Mouse (Mus musculus) E14TG2a.4 (cell line): ENCODE measurements around the gene Pparg.
A peak's percentile ranks its signal among the peaks of the same experiment; 100 is the strongest.

ENCODE experiments used
- H3K27me3 ChIP-seq: 2 replicates; pipeline ENCODE4 v1.6.1; 2014; ENCODE audit warnings: low read length, control low read depth; ENCODE audit not compliant: insufficient read depth
- H3K36me3 ChIP-seq: 2 replicates; pipeline ENCODE4 v1.6.1; 2014; ENCODE audit warnings: low read length, control low read depth; ENCODE audit not compliant: insufficient read depth
- H3K4me1 ChIP-seq: replicated peaks from 2 replicates; pipeline ENCODE4 v1.6.1; 2014; ENCODE audit warnings: low read depth, low read length, control low read depth
- H3K4me3 ChIP-seq: replicated peaks from 2 replicates; pipeline ENCODE4 v1.5.1; 2014; ENCODE audit warnings: mild to moderate bottlenecking, low read length
- H3K9me3 ChIP-seq: 2 replicates; pipeline ENCODE4 v1.6.1; 2014; ENCODE audit warnings: low read length, control low read depth
- CTCF ChIP-seq: conservative IDR thresholded peaks from 2 replicates; pipeline ENCODE4 v1.5.1; 2014; ENCODE audit warnings: low read length
- NANOG ChIP-seq: IDR thresholded peaks from 2 replicates; pipeline ENCODE4 v1.6.1; 2014; ENCODE audit warnings: borderline replicate concordance, low read length, mixed read lengths
- POU5F1 ChIP-seq: IDR thresholded peaks from 2 replicates; pipeline ENCODE4 v1.6.1; 2014; ENCODE audit warnings: low read length, borderline replicate concordance

Pparg gene

GRCm38 (mm10) chr6:115534617-115535016 is 173.9 kb downstream of the Pparg start:
- TF ChIP-seq POU5F1 (no peak), CTCF (no peak), NANOG (no peak)
- peaks cover 13% of the 10 kb centered on the region for H3K4me1 ChIP-seq
- no peaks in the 10 kb centered on the region for H3K36me3 ChIP-seq
- no peaks in the 10 kb centered on the region for H3K9me3 ChIP-seq
- H3K4me3 ChIP-seq, result no peak overlapping the region
- peaks cover 10% of the 10 kb centered on the region for H3K27me3 ChIP-seq

GRCm38 (mm10) chr6:115536169-115536568 is 175.4 kb downstream of the Pparg start:
- peaks cover 20% of the 10 kb centered on the region for H3K4me1 ChIP-seq
- TF ChIP-seq CTCF, result no peak
- TF ChIP-seq NANOG, result no peak
- no peak for TF ChIP-seq POU5F1
- peaks cover 11% of the 10 kb centered on the region for H3K27me3 ChIP-seq
- no peaks in the 10 kb centered on the region for H3K9me3 ChIP-seq
- H3K4me3 ChIP-seq, result no peak overlapping the region
- no peaks in the 10 kb centered on the region for H3K36me3 ChIP-seq

- Histone ChIP-seq H3K27me3 (peaks cover 9% of the 10 kb centered on the region), H3K9me3 (no peaks in the 10 kb centered on the region), H3K36me3 (no peaks in the 10 kb centered on the region), H3K4me1 (peaks cover 29% of the 10 kb centered on the region), H3K4me3 (peak overlapping the region; percentile 59; the same call in 1 of the 2 replicates)
- TF ChIP-seq NANOG (no peak), CTCF (peak; percentile 93), POU5F1 (no peak)
Observed at GRCm38 (mm10) chr6:115538645-115539429, 178.1 kb downstream of the Pparg start.
